Mouse (Mus musculus): ENCODE results near the gene Rgs6. TPM values are rescaled to one million over a fixed set of nuclear protein-coding genes. Genes with fewer than 3 reads are reported as not detected.

Gene Rgs6
- polyA plus RNA-seq, 1 experiment from 2014 or later, result 4.5 TPM

GRCm38 (mm10) chr12:83112901-83113628 is 525.0 kb downstream of the Rgs6 start:
- 67% methylated on average over 6 of the region's 6 CpGs for WGBS
- no peak overlapping the region for H3K4me2 ChIP-seq
- H3K27ac ChIP-seq, result no peak overlapping the region
- H3K4me3 ChIP-seq, result no peak overlapping the region
- H3K27me3 ChIP-seq, result no peaks in the 10 kb centered on the region
- H3K4me1 ChIP-seq, result peaks cover 11% of the 10 kb centered on the region
- no peaks in the 10 kb centered on the region for H3K9me3 ChIP-seq (replicated peaks)
- no peak overlapping the region for H3K9ac ChIP-seq
- no peaks in the 10 kb centered on the region for H3K36me3 ChIP-seq (ENCODE audit: poor library complexity, severe bottlenecking)
- ATAC-seq, result no peak; the same call in 1 of the 2 replicates

DNA sequence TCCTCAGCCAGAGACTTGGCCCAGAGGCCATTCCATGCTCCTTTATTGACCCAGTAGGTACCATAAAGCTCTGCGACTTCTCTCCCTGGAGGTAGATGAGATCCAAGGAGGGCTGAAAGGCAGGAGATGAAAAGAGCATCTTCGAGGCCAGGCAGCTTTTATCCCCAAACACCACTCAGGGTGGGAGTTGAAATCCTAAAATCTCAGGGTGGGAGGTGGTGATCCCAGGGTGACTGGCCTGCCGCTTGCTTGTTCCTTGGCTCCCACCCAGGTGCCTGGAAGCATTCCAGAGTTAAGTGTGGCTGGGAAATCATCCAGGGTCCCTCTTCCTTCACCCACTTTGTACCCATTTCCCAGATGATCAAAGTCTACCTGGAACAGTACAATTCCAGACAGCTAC is 525.9 kb downstream of the Rgs6 start:
- H3K27me3 ChIP-seq, result no peaks in the 10 kb centered on the region
- no peak overlapping the region for H3K4me2 ChIP-seq
- H3K9ac ChIP-seq, result no peak overlapping the region
- H3K4me1 ChIP-seq, result peaks cover 11% of the 10 kb centered on the region
- no peak overlapping the region for H3K27ac ChIP-seq
- H3K9me3 ChIP-seq (replicated peaks), result no peaks in the 10 kb centered on the region
- 80% methylated on average over 3 of the region's 3 CpGs for WGBS
- no peak overlapping the region for H3K4me3 ChIP-seq
- no peaks in the 10 kb centered on the region for H3K36me3 ChIP-seq (ENCODE audit: poor library complexity, severe bottlenecking)
- no peak for ATAC-seq

DNA sequence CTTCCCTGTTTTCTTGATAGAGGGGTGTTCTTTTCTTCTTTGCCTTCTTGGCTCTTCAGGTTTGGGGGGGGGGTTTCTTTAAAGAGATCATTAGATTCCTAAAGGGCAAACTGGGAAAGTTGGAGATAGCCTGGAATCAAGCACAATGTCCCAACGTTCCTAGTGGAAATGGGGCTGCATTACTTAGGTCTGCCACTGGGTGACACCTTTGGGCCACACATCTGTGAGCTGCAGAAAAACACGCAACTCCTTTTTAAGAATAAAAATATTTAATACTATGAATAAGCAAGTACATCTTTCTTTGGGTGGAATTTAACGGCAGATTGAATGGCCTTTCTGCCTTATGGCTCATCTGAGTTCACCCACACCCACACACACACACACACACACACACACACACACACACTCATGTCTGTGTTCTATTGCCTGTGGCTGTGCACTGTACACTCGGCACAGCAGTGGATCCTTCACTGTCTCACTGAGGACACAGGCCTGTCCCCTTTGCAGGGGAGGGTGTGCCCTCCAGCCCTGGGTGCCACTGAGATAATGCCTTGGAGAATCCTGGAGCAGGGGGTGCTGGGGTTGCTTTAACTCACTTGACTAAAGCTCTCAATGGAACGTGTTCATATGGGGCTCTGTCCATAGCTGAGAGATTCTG is 526.4 kb downstream of the Rgs6 start:
- 44% methylated on average over 5 of the region's 5 CpGs for WGBS
- Histone ChIP-seq H3K4me2 (no peak overlapping the region), H3K9me3 (replicated peaks) (no peaks in the 10 kb centered on the region), H3K27me3 (no peaks in the 10 kb centered on the region), H3K4me1 (peaks cover 11% of the 10 kb centered on the region), H3K9ac (no peak overlapping the region), H3K36me3 (ENCODE audit: poor library complexity, severe bottlenecking) (no peaks in the 10 kb centered on the region), H3K27ac (no peak overlapping the region), H3K4me3 (no peak overlapping the region)
- peak; percentile 70 for ATAC-seq

DNA sequence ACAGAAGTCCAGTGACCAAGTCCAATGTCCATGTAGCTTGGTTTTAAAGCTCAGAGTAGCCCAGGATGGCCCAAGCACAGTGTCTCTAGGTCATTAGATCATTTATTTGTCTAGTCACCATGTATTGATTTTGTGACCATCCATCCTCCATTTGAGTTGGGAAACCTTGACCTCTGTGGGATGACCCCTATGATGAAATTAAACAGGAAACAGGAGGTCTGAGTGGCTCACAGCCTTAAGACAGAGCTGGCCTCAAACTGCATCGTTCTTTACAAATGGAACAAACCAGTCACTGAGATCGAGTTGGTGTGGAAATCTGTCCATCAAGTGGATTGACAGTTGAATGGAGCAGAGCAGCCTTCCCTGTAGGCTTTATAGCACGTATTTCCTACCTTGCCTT is 536.0 kb downstream of the Rgs6 start:
- ATAC-seq, result no peak
- Histone ChIP-seq H3K4me3 (no peak overlapping the region), H3K9ac (no peak overlapping the region), H3K36me3 (ENCODE audit: poor library complexity, severe bottlenecking) (no peaks in the 10 kb centered on the region), H3K27ac (no peak overlapping the region), H3K4me1 (no peaks in the 10 kb centered on the region), H3K27me3 (no peaks in the 10 kb centered on the region), H3K4me2 (no peak overlapping the region), H3K9me3 (replicated peaks) (no peaks in the 10 kb centered on the region)
- WGBS, result 46% methylated on average over 3 of the region's 3 CpGs

GRCm38 (mm10) chr12:83125284-83125683 is 537.2 kb downstream of the Rgs6 start:
- Histone ChIP-seq H3K36me3 (ENCODE audit: poor library complexity, severe bottlenecking) (no peaks in the 10 kb centered on the region), H3K4me2 (no peak overlapping the region), H3K27me3 (no peaks in the 10 kb centered on the region), H3K4me3 (no peak overlapping the region), H3K9me3 (replicated peaks) (no peaks in the 10 kb centered on the region), H3K27ac (no peak overlapping the region), H3K9ac (no peak overlapping the region), H3K4me1 (no peaks in the 10 kb centered on the region)
- ATAC-seq, result no peak
- WGBS, result 91% methylated on average over 4 of the region's 4 CpGs

GRCm38 (mm10) chr12:83126923-83127322 is 538.8 kb downstream of the Rgs6 start:
- no peak overlapping the region for H3K4me3 ChIP-seq
- H3K27me3 ChIP-seq, result no peaks in the 10 kb centered on the region
- no peak overlapping the region for H3K4me2 ChIP-seq
- H3K27ac ChIP-seq, result no peak overlapping the region
- H3K9me3 ChIP-seq (replicated peaks), result no peaks in the 10 kb centered on the region
- H3K36me3 ChIP-seq (ENCODE audit: poor library complexity, severe bottlenecking), result no peaks in the 10 kb centered on the region
- no peak for ATAC-seq
- 72% methylated on average over 7 of the region's 7 CpGs for WGBS
- H3K4me1 ChIP-seq, result no peaks in the 10 kb centered on the region
- no peak overlapping the region for H3K9ac ChIP-seq

- no peak for ATAC-seq
- 75% methylated on average over 6 of the region's 6 CpGs for WGBS
- H3K9ac ChIP-seq, result no peak overlapping the region
- no peak overlapping the region for H3K27ac ChIP-seq
- H3K4me1 ChIP-seq, result no peaks in the 10 kb centered on the region
- H3K4me3 ChIP-seq, result no peak overlapping the region
- H3K4me2 ChIP-seq, result no peak overlapping the region
- no peaks in the 10 kb centered on the region for H3K9me3 ChIP-seq (replicated peaks)
- no peaks in the 10 kb centered on the region for H3K36me3 ChIP-seq (ENCODE audit: poor library complexity, severe bottlenecking)
- no peaks in the 10 kb centered on the region for H3K27me3 ChIP-seq
Observed at GRCm38 (mm10) chr12:83127955-83128354, 539.9 kb downstream of the Rgs6 start.

DNA sequence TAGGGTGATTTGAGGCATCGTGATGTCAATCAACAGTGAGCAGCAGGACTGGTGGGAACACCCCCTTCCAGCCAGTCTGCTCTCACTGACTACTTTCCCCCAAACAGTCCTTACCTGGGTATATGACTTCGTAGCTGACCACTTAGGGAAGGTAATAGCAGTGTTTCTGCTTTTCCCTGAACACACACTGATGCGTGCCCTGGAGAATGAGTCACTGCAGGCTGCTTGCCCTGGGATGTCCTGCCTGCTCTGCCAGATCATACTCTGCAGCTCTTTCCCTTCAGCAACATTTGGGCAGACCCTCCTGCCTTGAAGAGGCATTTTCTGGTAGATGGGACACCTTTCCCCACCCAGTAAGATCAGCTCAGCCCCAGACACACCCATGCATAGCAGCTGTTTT is 540.5 kb downstream of the Rgs6 start:
- Histone ChIP-seq H3K36me3 (ENCODE audit: poor library complexity, severe bottlenecking) (no peaks in the 10 kb centered on the region), H3K4me1 (no peaks in the 10 kb centered on the region), H3K4me2 (no peak overlapping the region), H3K9ac (no peak overlapping the region), H3K4me3 (no peak overlapping the region), H3K9me3 (replicated peaks) (no peaks in the 10 kb centered on the region), H3K27ac (no peak overlapping the region), H3K27me3 (no peaks in the 10 kb centered on the region)
- WGBS, result 77% methylated on average over 3 of the region's 3 CpGs
- no peak for ATAC-seq

DNA sequence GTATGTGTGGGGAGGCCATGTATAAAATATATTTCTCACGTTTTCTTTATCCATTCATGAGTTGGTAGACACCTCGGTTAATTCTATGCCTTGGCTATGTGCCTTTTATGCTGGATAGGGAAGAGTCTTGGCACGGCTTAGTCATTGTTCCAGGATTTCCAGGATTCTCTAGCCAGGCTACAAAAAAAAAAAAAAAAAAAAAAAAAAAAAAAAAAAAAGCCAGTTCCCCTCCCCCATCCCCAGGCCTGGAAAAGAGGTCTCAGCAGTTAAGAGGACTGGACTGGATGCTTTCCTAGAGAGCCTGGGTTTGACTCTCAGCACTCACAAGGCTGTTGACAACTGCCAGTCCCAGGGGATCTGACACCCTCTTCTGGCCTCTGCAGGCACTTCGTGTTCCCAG is 543.3 kb downstream of the Rgs6 start:
- Histone ChIP-seq H3K4me2 (no peak overlapping the region), H3K9ac (no peak overlapping the region), H3K27ac (no peak overlapping the region), H3K36me3 (ENCODE audit: poor library complexity, severe bottlenecking) (no peaks in the 10 kb centered on the region), H3K4me3 (no peak overlapping the region), H3K27me3 (no peaks in the 10 kb centered on the region), H3K9me3 (replicated peaks) (no peaks in the 10 kb centered on the region), H3K4me1 (no peaks in the 10 kb centered on the region)
- no peak for ATAC-seq
- WGBS, result 44% methylated on average over 4 of the region's 4 CpGs

GRCm38 (mm10) chr12:83133827-83134226 is 545.7 kb downstream of the Rgs6 start:
- Histone ChIP-seq H3K36me3 (ENCODE audit: poor library complexity, severe bottlenecking) (no peaks in the 10 kb centered on the region), H3K27me3 (no peaks in the 10 kb centered on the region), H3K4me1 (no peaks in the 10 kb centered on the region), H3K27ac (no peak overlapping the region), H3K4me2 (no peak overlapping the region), H3K9ac (no peak overlapping the region), H3K9me3 (replicated peaks) (no peaks in the 10 kb centered on the region), H3K4me3 (no peak overlapping the region)
- ATAC-seq, result no peak
- WGBS, result 77% methylated on average over 6 of the region's 6 CpGs

DNA sequence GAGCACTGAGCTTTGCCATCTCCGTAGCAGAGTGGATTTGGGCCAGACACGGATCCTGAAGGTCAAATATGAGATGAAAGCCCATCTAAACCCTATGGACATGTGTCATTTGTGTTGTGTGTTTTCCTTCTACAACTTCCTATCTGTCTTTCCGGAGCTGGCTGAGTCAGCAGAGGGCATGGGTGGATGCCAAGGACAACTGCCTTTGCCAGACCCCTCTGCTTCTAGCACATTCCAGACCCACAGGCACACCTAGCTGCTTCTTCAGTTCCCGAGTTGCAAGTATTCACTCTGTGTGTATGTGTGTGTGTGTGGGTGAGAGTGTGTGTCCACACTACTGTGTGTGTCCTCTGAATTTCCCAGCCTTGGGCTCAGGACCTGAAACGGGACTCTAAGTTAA is 547.9 kb downstream of the Rgs6 start:
- no peak overlapping the region for H3K4me3 ChIP-seq
- H3K4me2 ChIP-seq, result no peak overlapping the region
- H3K9me3 ChIP-seq (replicated peaks), result no peaks in the 10 kb centered on the region
- no peaks in the 10 kb centered on the region for H3K36me3 ChIP-seq (ENCODE audit: poor library complexity, severe bottlenecking)
- WGBS, result 87% methylated on average over 5 of the region's 5 CpGs
- no peak overlapping the region for H3K9ac ChIP-seq
- ATAC-seq, result no peak
- H3K4me1 ChIP-seq, result no peaks in the 10 kb centered on the region
- no peaks in the 10 kb centered on the region for H3K27me3 ChIP-seq
- no peak overlapping the region for H3K27ac ChIP-seq

DNA sequence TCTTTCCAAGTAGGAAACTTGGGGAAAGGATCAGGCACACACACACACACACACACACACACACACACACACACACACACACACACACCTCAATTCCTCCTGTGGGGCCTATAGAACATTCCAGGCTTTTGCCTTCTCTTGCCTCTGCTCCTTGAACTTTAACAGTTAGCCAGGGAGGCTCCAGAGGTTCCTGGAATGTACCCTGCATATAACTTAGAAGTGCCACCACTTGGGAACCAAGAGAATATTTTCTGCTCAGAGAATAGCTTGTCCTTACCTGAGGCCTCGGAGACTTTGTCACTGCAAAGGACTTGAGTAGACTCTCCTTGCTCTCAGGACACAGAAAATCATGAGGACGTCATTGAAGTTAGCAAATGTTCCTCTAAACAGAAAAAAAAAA is 548.4 kb downstream of the Rgs6 start:
- H3K4me3 ChIP-seq, result no peak overlapping the region
- 88% methylated on average over 2 of the region's 2 CpGs for WGBS
- no peaks in the 10 kb centered on the region for H3K4me1 ChIP-seq
- H3K4me2 ChIP-seq, result no peak overlapping the region
- H3K9ac ChIP-seq, result no peak overlapping the region
- no peaks in the 10 kb centered on the region for H3K36me3 ChIP-seq (ENCODE audit: poor library complexity, severe bottlenecking)
- H3K27me3 ChIP-seq, result no peaks in the 10 kb centered on the region
- no peak for ATAC-seq
- no peak overlapping the region for H3K27ac ChIP-seq
- H3K9me3 ChIP-seq (replicated peaks), result no peaks in the 10 kb centered on the region

- H3K4me1 ChIP-seq, result no peaks in the 10 kb centered on the region
- no peak overlapping the region for H3K9ac ChIP-seq
- WGBS, result 64% methylated on average over 3 of the region's 3 CpGs
- H3K9me3 ChIP-seq (replicated peaks), result no peaks in the 10 kb centered on the region
- no peak overlapping the region for H3K4me3 ChIP-seq
- ATAC-seq, result no peak
- no peaks in the 10 kb centered on the region for H3K27me3 ChIP-seq
- no peak overlapping the region for H3K27ac ChIP-seq
- H3K36me3 ChIP-seq (ENCODE audit: poor library complexity, severe bottlenecking), result no peaks in the 10 kb centered on the region
- H3K4me2 ChIP-seq, result no peak overlapping the region
Observed at GRCm38 (mm10) chr12:83137001-83137400, 548.9 kb downstream of the Rgs6 start.

Data from forebrain, embryonic 13.5 days (tissue).